Mouse (Mus musculus) heart, postnatal 25 days (tissue): Measurements from ENCODE around the gene Akap8l. TPM values are rescaled to one million over a fixed set of nuclear protein-coding genes. Genes with fewer than 3 reads are reported as not detected.

Experiments used
- DNase-seq: peaks from one replicate; pipeline ENCODE4 v3.0.0; 2022; ENCODE audit warnings: low spot score
- intact Hi-C: fragments of 180-260 bp; cut with DNase I; formaldehyde crosslinking; loops from one replicate; pipeline ENCODE4 v1.15.1; 2025
- microRNA-seq: library from miRNA; unstranded; fragments of <30 nt; microRNA quantifications from one replicate; pipeline ENCODE4 v1.2.0, GENCODE M21; 2022
- total RNA-seq, 2 experiments: library from RNA; stranded (reverse); gene quantifications; 2 replicates each; pipeline ENCODE4 v1.2.3; 2021

The Akap8l gene
- total RNA-seq, 2 experiments from 2014 or later, result 43.0 to 46.3 TPM

- DNase-seq, result no peak
- intact Hi-C loops, result loop anchor here (5.0 kb wide), 1 partner anchor 49 kb away; no protein-coding TSS in a partner anchor
These were observed 69.3 kb downstream of the Akap8l start for GRCm38 (mm10) chr17:32281126-32281525.

DNA sequence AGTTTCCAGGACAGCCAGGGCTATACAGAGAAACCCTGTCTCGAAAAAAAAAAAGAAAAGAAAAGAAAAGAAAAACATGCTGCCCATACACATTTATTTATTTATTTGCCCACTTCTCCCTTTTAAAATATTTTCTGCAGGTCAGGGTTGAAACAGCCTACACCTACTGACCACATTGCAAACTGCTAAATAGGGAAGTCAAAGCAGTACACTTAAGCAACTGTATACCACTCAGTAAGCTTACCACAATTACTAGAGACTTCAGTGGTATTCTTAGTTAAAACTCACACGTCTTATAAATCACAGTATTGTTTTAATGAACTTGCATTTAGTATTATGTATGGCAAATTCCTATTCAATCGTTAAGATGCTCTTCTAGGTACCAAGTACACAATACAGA, 69.8 kb downstream of the Akap8l start:
- intact Hi-C loops, result loop anchor here (5.0 kb wide), 1 partner anchor 48 kb away; no protein-coding TSS in a partner anchor
- DNase-seq, result no peak

GRCm38 (mm10) chr17:32277201-32277600, 73.2 kb downstream of the Akap8l start:
- intact Hi-C loops, result no loop called here
- DNase-seq, result no peak

DNA sequence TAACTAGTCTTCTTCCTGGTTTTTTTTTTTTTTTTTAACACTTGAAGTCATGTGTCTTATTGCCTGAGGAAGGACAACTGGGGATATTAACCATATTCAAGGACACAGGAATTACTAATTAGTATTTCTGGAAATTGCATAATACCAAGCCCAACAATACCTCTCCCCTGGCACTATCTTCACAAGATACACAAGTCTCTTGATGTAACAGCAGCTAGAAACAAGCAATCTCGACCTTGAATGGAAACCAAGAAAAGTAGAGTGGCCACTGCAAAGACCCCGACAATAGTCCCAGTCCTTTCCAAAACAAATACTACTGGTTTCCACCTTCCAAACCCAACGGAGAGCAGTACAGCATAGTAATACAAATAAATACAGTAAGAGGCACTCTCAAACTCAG, 74.8 kb downstream of the Akap8l start:
- DNase-seq, result no peak
- intact Hi-C loops, result no loop called here

Small RNA genes lying within 50 kb of the gene (microRNA-seq; reads per million reads assigned to microRNA genes)
- not detected for gene Gm22201

Other genes with a start within 250 kb of the Akap8l start
- 10 to 100 TPM; 23.4 to 31.1 TPM for gene Notch3, start 183.8 kb downstream of the Akap8l start, total RNA-seq
- gene Ephx3, start 161.1 kb downstream of the Akap8l start, total RNA-seq, result 1 to 10 TPM; 1.3 TPM
- gene Brd4, start 65.9 kb downstream of the Akap8l start, total RNA-seq, result 10 to 100 TPM; 50.9 to 57.5 TPM
- 10 to 100 TPM; 37.2 to 51.5 TPM for gene Akap8, start 29.4 kb downstream of the Akap8l start, total RNA-seq
- gene Wiz, start 38.8 kb upstream of the Akap8l start, total RNA-seq, result 10 to 100 TPM; 18.1 to 20.2 TPM
- gene Rasal3, start 53.0 kb upstream of the Akap8l start, total RNA-seq, result 1 to 10 TPM in 1 of 2 experiments, under 1 TPM in 1; 0.91 to 1.3 TPM
- under 1 TPM; 0.16 to 0.20 TPM for gene Pglyrp2, start 73.6 kb upstream of the Akap8l start, total RNA-seq
- gene Cyp4f39, start 102.1 kb upstream of the Akap8l start, total RNA-seq, result under 1 TPM in 1 of 2 experiments, not detected in 1; 0.18 TPM
- gene Cyp4f17, start 155.4 kb upstream of the Akap8l start, total RNA-seq, result 1 to 10 TPM; 5.4 to 7.4 TPM
- gene Cyp4f16, start 186.0 kb upstream of the Akap8l start, total RNA-seq, result 1 to 10 TPM; 6.3 to 6.4 TPM